Mouse (Mus musculus): ENCODE data around the gene Med27. TPM values are rescaled to one million over a fixed set of nuclear protein-coding genes. Genes with fewer than 3 reads are reported as not detected.
A peak's percentile ranks its signal among the peaks of the same experiment; 100 is the strongest.

Gene Med27
- total RNA-seq, 2 experiments from 2014 or later: 18.3 to 21.1 TPM

DNA sequence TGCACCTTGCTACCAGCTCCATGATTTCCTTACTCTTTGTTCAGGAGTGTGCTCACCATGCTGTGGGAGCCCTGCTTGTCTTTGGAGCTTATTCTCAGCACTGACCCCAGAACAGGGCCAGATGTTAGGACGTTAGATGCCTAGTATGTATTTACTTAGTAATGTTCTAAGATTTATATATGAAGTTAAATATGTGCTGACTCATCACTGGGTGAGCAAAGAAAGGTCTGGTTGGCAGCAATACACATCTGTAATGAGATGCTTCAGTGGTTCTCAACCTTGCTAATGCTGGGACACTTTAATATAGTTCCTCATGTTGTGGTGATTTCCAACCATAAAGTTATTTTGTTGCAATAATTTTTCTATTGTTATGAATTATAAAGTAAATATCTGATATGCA, 45.4 kb downstream of the Med27 start:
- no peak for DNase-seq

DNA sequence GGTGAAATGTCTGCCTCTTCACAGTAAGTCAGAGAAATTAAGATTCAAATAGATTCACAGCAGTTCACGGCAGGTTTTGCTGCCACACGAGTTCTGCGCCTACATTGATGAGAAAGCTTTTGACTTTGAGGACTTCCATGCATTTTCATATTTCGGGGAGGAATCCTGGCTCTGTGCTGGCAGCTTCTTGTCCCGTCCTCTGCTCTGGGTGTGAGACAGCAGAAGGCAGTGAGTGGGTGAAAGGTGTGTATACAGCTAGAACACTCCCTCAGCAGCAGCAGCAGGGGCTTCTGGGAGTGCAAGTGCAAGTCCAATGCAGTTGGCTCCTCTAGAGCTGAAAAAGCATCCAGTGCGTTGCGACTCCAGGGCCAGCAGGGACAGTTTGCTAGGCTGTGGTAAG, 53.6 kb downstream of the Med27 start:
- no peak for DNase-seq

DNA sequence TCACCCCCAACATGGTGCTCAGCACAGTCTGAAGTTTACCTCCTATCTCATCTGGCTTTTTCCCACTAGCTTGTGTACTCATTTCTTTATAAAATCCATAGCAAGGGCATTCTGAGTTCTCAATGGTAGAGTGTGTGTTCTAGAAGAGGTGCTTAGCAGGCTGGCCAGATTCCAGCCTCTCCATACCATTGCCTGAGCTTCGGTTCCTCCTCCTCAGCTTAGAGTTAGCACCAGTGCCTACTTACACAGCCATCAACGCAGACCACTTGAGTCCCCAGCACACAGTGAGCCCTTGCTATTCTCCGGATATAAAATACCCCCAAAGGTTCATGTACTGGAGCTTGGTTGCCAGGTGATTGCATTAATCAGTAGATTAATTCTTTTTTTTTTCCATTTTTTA, 54.2 kb downstream of the Med27 start:
- DNase-seq: no peak

GRCm38 (mm10) chr2:29401868-29402267, 55.2 kb downstream of the Med27 start:
- no peak for DNase-seq

DNA sequence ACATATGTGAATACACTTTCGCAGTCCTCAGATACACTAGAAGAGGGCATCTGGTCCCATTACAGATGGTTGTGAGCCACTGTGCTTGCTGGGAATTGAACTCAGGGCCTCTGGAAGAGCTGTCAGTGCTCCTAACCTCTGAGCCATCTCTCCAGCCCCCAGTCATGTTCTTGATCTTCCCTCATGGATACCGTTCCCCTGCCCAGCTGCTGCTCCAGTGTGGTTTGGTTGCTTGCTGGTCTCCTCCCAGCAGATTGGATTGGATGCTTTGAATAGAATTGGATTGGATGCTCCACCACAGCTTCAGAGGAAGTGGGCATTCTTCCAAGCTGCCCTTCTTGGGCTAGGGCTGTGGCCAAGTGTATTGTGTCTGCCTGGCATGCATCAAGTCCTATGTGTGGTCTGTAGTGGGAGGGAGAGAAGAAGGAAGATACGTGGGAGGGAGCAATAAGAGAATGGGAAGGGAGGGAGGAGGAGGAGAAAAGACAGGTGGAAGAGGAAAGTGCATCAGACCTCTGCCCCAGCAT, 56.0 kb downstream of the Med27 start:
- DNase-seq: no peak

GRCm38 (mm10) chr2:29403799-29404530, 57.3 kb downstream of the Med27 start:
- DNase-seq: no peak

DNA sequence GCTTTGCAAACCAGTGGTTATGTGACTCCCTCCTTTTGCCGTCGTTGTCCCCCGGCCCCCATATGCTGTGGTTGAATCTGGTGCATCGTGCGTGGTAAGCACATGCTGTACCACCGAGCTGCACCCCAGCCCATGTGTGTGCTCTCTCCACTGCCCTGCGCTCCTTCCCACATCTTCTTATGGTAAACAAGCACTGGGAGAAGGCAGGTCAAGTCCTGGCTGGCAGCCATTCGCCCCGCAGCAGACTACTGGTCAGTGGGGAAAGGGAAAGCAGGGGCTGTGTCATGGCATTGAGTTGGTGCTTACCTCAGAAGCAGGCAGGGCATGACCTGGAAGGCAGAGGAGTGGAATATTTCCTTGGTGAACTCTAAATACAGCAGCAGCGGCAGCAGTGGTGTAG, 58.3 kb downstream of the Med27 start:
- DNase-seq: no peak

DNA sequence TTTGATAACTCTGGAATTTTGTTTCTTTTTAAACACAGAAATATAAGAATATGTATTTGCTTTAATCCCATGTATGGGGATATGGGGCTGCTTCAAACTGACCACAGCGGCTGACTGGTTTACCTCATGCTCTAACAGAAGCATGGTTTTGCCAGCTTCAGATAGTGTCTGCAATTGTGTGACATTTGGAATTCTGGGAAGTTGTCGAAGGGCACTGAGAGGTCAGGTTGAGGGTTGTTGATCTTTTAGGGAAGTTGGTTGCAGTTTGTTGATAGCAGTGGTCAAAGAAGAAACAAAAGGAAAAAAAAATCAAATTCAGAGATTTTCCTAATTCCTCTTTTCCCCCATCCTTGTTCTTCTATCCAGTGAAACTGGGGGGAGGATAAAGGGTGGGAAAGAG, 59.2 kb downstream of the Med27 start:
- DNase-seq: no peak

DNA sequence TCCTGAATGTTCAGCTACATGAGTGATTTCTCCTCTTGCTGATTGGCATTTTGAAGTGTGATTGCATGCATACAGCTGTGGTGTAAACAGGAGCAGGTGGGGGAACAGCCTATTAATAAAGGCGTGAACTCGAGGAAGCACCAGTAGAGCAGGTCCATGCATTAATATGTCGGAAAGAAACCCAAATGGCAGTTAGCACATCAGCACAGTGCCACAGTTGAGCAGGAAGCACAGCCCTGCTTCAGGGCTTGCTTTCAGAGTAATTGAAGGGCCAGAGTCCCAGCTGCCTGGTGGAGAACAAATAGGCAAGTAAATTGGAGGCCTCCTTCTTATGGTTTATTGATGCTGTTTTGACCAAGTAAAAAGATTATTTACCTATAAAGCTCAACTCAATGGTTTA, 60.7 kb downstream of the Med27 start:
- no peak for DNase-seq

DNA sequence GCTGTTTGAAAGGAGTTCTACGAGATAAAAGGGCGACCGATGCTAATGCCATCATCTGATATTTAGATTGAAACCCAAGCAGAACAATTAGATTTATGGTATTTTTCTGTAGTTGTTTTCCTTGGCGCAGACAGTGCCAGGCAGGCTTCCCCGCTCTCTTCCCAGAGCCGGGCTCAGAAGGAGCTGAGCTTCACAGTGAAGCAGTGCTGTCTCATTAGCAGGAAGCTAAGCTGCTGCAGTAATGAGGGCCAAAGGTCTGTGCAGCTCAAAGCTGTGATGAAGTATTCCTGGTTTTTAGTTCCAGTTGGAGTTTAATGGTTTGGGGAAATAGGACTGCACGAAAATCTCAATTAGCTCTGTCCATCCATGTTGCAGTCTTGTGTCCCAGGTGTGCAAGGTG, 61.1 kb downstream of the Med27 start:
- no peak for DNase-seq

DNA sequence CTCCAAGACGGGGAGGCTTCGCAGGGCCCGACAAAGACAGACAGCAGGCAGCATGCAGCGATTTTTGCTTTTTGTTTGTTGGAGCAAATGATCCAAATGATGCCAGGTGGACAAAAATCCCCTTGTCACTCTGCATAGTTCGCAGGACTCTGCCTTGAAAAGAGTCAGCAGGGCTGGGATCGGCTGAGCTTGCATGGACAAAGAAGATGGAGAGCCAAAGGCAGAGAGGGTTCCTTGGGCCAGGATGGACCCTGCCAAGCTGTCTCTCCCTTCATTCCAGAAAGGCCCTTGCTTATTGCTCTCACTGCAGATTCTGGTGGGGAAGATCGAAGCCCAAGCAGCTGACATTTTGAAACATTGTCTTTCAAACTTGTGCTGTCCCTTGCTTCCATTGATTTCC, 64.3 kb downstream of the Med27 start:
- DNase-seq: no peak

DNA sequence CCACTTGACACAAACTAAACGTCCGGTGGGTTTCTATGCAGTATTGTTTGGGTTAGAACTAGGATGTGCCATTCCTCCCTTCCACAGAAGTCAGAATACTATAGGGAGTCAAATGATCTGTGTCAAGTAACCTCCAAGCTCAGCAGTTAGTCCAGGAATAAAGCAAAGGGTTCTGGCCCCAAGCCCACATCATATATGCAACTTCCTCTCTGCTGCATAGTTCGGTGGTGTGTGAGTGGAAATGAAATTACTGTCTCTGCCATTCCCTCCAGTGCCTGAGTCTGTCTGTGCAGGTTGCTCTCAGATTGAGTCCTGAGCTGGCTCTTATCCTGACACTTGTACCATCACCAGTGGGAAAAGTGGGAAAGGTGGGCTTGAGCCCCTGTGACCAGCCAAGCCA, 65.8 kb downstream of the Med27 start:
- no peak for DNase-seq

- no peak for DNase-seq
These were observed 66.8 kb downstream of the Med27 start for GRCm38 (mm10) chr2:29413259-29413993.

GRCm38 (mm10) chr2:29414852-29415473, 68.3 kb downstream of the Med27 start:
- no peak for DNase-seq

DNA sequence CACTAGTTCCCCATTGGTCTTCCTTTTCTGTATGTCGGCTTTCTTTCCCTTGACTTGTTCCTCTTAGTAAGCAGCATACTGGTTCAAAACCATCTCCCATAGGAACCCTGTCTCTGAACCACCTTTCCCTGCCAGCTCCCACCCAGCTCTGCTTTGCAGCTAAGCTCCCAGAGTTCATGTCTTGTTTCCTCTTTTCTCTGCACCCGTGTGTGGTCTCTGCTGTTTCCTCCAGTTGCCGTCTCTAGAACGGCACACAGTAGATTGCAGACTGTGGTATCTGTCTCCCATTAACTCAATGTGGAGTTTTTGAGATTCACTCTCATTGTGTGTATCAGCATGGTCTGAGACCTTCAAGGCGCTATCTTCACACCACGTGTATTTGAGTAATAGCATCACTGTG, 71.9 kb downstream of the Med27 start:
- DNase-seq: no peak

- DNase-seq: no peak
These were observed 72.8 kb downstream of the Med27 start for GRCm38 (mm10) chr2:29419434-29419833.

DNA sequence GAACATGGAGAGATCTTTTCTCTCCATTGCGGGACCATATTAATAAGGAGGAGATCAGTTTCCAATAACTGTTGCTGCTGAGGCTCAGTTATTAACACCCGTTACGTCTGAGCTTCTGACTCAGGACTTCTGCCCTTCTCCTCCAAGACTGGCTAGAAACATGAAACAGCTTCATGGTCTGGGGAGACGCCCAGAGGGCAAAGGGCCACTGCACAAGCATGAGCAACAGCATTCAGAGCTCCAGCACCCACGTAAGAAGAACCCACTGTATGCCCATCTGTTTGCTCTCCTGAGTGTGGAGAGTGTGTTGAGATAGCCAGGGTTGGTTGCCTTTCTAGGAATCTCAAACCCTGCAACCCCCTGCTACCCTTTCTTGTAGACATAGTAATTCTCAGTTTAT, 73.3 kb downstream of the Med27 start:
- DNase-seq: peak; percentile 28

DNA sequence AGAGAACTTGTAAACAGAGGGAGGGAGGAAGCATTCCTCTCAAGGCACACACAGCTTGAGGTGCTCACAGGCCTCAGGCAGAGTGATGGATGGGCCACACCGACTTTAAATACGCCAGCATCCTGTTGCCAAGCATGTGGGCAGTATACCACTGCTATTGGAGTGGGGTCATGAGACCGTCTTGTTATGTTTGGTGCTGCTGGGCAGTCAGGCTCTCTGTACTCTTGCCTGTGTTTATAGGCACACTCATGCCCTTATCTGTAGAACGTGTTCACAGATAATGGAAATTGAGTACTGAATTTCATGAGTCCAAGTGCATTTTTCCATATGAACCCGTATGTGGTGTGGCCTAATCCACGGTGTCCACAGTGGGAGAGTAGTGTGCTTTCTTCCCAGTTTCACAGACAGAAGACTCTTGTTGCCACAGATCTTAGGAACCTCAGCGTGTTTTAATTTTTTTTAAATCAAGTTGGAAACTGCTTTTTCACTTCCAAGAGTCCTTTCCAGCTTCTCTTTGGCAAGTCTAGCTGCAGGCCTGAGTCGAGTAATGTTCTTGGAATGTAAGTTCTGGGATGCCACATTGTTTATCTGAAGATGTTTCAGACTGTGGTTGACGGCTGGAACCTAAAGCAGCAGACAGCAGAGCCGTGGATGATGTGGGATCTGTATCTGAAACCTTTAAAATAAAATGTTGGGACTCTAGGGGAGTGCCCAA, 75.7 kb downstream of the Med27 start:
- no peak for DNase-seq

DNA sequence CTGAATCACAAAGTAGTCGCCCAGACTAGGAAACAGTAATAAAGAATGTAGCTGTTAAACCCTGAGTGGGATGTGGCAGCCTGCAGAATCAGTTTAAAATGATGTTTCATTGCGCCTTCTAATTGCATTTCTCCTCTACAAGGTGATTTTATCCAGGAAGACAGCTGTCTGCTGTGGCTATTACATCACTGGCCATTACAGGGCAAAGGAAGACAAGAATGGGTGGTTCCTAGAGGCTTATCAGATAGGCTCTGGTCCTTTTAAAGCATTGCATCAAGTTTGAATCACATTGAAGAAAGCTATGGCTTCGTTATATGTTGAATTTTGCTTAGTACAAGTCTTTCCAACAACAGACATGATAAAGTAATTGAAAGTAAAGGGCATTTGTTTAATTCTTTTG, 76.4 kb downstream of the Med27 start:
- DNase-seq: no peak

DNA sequence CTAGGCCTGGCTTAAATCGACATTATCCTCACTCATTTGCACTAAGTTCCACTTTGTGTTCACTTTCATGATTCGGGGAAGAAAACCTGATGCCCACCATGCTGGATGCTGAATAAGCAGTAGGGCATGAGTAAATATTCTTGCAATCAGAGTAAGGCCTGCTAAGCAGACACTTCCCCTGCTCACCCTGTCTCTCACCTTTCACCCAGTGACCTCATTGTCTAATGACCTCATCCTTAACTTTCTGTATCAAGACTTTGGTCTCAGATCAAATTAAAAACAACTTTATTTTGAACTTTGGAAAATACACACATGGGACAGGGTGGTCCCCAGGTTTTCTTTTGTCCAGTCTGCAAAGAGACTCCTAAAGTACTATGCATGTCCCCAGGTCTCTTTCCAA, 78.8 kb downstream of the Med27 start:
- DNase-seq: no peak

DNA sequence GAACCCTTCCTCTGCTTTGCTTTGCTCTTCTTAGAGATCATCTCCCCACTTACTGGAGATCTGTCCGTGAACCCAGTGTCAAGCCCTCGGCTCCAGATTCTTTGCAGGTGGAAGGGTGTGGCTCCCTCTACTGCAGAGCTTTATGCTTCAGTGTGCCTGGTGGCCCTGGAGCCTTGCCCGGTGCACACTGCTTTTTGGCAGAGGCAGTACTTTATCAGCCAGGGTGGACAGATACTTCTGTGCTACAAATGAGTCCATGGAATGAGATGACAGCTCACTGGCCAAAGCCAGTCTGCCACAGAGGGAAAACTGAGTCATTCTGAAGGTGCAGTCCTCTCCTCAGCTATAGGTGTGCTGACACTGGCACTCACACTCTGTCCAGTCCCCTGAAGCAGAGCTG, 80.1 kb downstream of the Med27 start:
- peak; percentile 37 for DNase-seq

DNA sequence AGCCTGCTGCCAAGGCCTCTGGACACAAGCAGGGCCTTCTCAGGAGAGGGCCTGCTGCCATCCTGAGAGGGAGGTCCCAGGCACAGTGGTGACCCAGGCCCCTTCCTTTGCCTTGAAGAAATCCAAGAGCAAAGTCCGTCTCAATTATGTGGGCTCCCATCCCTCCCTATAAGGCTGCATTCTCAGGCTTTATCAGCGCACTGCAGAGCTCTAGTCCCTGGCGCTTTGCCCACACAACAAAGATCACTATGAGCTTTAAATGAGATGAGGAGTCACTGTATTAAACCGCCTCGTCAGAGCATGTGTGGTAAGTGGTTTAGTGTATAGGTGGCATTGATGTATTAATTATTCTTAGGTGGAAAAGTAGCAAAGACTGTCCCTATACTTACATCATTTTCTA, 85.9 kb downstream of the Med27 start:
- DNase-seq: no peak

GRCm38 (mm10) chr2:29436376-29436775, 89.8 kb downstream of the Med27 start:
- no peak for DNase-seq
